21 mouse cellular contexts compared by ENCODE assay signal in the genomic region with DNA sequence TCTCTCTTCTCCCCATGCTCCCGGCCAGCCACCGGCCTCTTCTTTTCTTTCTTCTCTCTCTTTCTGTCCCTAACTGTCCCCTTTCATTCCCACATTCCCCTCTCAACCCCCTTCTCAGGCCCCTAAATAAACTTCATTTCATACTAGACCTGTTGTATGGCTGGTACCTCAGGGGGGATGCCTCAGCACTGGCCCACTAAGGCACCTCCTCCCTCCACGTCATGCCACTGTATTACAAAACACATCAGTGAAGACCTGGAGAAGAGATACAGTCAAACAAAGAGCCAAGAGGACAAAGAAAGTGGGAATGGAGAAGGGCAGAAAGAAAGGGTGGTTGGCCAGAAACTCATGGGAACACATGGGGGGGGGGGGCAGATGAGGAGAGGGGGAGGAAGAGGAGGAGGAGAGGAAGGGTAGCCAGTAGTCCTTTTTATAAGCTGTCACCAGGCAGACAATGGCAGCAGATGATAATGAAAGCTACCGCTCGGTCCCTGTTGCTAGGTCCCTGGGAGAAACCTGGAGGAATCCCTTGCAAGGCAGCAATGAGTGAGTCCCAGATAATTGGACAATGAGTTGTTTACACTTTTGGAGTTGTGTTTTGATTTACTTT.
DNase-seq lines count a peak whose midpoint lies in the region; ATAC-seq and TF ChIP-seq lines count a peak whose summit lies in the region.
"Had no signal": no experiment of that assay in that cellular context is flagged by ENCODE, and none has a peak within 500 bp of the region (broad histone marks: within the 10 kb centered on the region; RNA-seq: fewer than 3 reads in every experiment).

No protein-coding gene starts in this region.

- no peak overlapping the region for H3K4me2 ChIP-seq in forebrain, postnatal 0 days (ENCODE audit: low read depth)
- H3K4me2 ChIP-seq in midbrain, embryonic 11.5 days: no peak overlapping the region
- no peak overlapping the region for H3K4me2 ChIP-seq in midbrain, embryonic 16.5 days (ENCODE audit: low read length)
- H3K4me2 ChIP-seq in hindbrain, embryonic 12.5 days (replicated peaks): no peak overlapping the region
- H3K4me2 ChIP-seq in neural tube, embryonic 11.5 days (ENCODE audit: low read depth): no peak overlapping the region
- H3K4me2 ChIP-seq in stomach, postnatal 0 days (replicated peaks; ENCODE audit: low read depth): no peak overlapping the region

- ATAC-seq in forebrain, postnatal 0 days: no peak
- ATAC-seq in midbrain, embryonic 11.5 days (ENCODE audit: low FRiP score): peak; percentile 79
- ATAC-seq in midbrain, embryonic 16.5 days: no peak
- peak; percentile 66; the same call in 1 of the 2 replicates for ATAC-seq in hindbrain, embryonic 12.5 days (ENCODE audit: low FRiP score)
- 0 out of 2 replicates have a peak, but pooled peaks have one; percentile 45 for ATAC-seq in neural tube, embryonic 11.5 days (ENCODE audit: insufficient read depth, low FRiP score, low TSS enrichment)
- no peak for ATAC-seq in stomach, postnatal 0 days (ENCODE audit: low FRiP score, low TSS enrichment)
- ATAC-seq: Patski had no signal

- no peaks in the 10 kb centered on the region for H3K27me3 ChIP-seq in forebrain, embryonic 10.5 days (ENCODE audit: poor library complexity, severe bottlenecking)
- no peaks in the 10 kb centered on the region for H3K27me3 ChIP-seq in forebrain, postnatal 0 days (ENCODE audit: insufficient read depth, low read length)
- no peaks in the 10 kb centered on the region for H3K27me3 ChIP-seq in midbrain, embryonic 11.5 days (ENCODE audit: control insufficient read depth, insufficient read depth, low read length)
- no peaks in the 10 kb centered on the region for H3K27me3 ChIP-seq in midbrain, embryonic 16.5 days (ENCODE audit: control insufficient read depth, insufficient read depth, low read depth, low read length)
- no peaks in the 10 kb centered on the region for H3K27me3 ChIP-seq in hindbrain, embryonic 12.5 days
- no peaks in the 10 kb centered on the region for H3K27me3 ChIP-seq in neural tube, embryonic 11.5 days (ENCODE audit: control insufficient read depth, insufficient read depth, low read length)
- H3K27me3 ChIP-seq in stomach, postnatal 0 days (ENCODE audit: control insufficient read depth, insufficient read depth, low read length): no peaks in the 10 kb centered on the region
- H3K27me3 ChIP-seq: Patski had no signal

- WGBS in forebrain, embryonic 10.5 days: 51% methylated on average over 5 of the region's 5 CpGs
- 29% methylated on average over 5 of the region's 5 CpGs for WGBS in forebrain, postnatal 0 days
- 16% methylated on average over 5 of the region's 5 CpGs for WGBS in midbrain, embryonic 11.5 days
- WGBS in midbrain, embryonic 16.5 days: 26% methylated on average over 5 of the region's 5 CpGs
- WGBS in hindbrain, embryonic 12.5 days: 15% methylated on average over 5 of the region's 5 CpGs
- 47% methylated on average over 5 of the region's 5 CpGs for WGBS in neural tube, embryonic 11.5 days
- 85% methylated on average over 5 of the region's 5 CpGs for WGBS in stomach, postnatal 0 days

- no peak overlapping the region for H3K4me3 ChIP-seq in forebrain, embryonic 10.5 days
- no peak overlapping the region for H3K4me3 ChIP-seq in forebrain, postnatal 0 days (ENCODE audit: low read depth, low read length)
- H3K4me3 ChIP-seq in midbrain, embryonic 11.5 days (ENCODE audit: low read depth, low read length): no peak overlapping the region
- H3K4me3 ChIP-seq in midbrain, embryonic 16.5 days (ENCODE audit: low read depth, low read length): no peak overlapping the region
- H3K4me3 ChIP-seq in hindbrain, embryonic 12.5 days: no peak overlapping the region
- H3K4me3 ChIP-seq in neural tube, embryonic 11.5 days (ENCODE audit: low read depth, low read length): no peak overlapping the region
- H3K4me3 ChIP-seq in stomach, postnatal 0 days (ENCODE audit: low read depth, low read length): no peak overlapping the region
- H3K4me3 ChIP-seq: gastrocnemius, adult 2 months; heart, embryonic 10.5 days; limb, embryonic 10.5 days had no signal

- no peak for TF ChIP-seq EP300 in stomach, postnatal 0 days (optimal IDR thresholded peaks at IDR 0.05)

- no peak for DNase-seq in forebrain, embryonic 10.5 days (ENCODE audit: extremely low spot score, low spot score)
- no peak for DNase-seq in forebrain, postnatal 0 days
- DNase-seq in midbrain, embryonic 11.5 days (ENCODE audit: low spot score, missing footprints): peak; percentile 87
- peak; percentile 13 for DNase-seq in neural tube, embryonic 11.5 days (ENCODE audit: low spot score)
- no peak for DNase-seq in lung, postnatal 14 days
- no peak for DNase-seq in stomach, postnatal 0 days (ENCODE audit: low spot score)
- DNase-seq: adrenal gland, adult 8-10 months; cerebellum, adult 9-11 months; gastrocnemius, adult 2 months; heart, postnatal 10 days; kidney, postnatal 14 days; lung, adult 2 months; lung, postnatal 4 days; right cerebral cortex, postnatal 14 days; spleen, adult 18-20 months; thymus, postnatal 36 days had no signal

- no peaks in the 10 kb centered on the region for H3K36me3 ChIP-seq in forebrain, embryonic 10.5 days (replicated peaks)
- no peaks in the 10 kb centered on the region for H3K36me3 ChIP-seq in forebrain, postnatal 0 days (ENCODE audit: insufficient read depth)
- no peaks in the 10 kb centered on the region for H3K36me3 ChIP-seq in midbrain, embryonic 11.5 days (ENCODE audit: control insufficient read depth, insufficient read depth, low read length)
- no peaks in the 10 kb centered on the region for H3K36me3 ChIP-seq in midbrain, embryonic 16.5 days (ENCODE audit: control insufficient read depth, insufficient read depth, low read length)
- no peaks in the 10 kb centered on the region for H3K36me3 ChIP-seq in hindbrain, embryonic 12.5 days
- no peaks in the 10 kb centered on the region for H3K36me3 ChIP-seq in neural tube, embryonic 11.5 days (ENCODE audit: control insufficient read depth, insufficient read depth, low read length)
- H3K36me3 ChIP-seq in stomach, postnatal 0 days (ENCODE audit: control insufficient read depth, insufficient read depth, low read length): no peaks in the 10 kb centered on the region
- H3K36me3 ChIP-seq: heart, embryonic 10.5 days; limb, embryonic 10.5 days had no signal

- peak overlapping the region; percentile 79 for H3K27ac ChIP-seq in forebrain, embryonic 10.5 days
- H3K27ac ChIP-seq in forebrain, postnatal 0 days (ENCODE audit: low read depth, low read length): no peak overlapping the region
- H3K27ac ChIP-seq in midbrain, embryonic 11.5 days (ENCODE audit: low read depth, low read length): no peak overlapping the region
- no peak overlapping the region for H3K27ac ChIP-seq in midbrain, embryonic 16.5 days (ENCODE audit: low read length)
- no peak overlapping the region for H3K27ac ChIP-seq in hindbrain, embryonic 12.5 days
- no peak overlapping the region for H3K27ac ChIP-seq in neural tube, embryonic 11.5 days (ENCODE audit: low read depth, low read length)
- no peak overlapping the region for H3K27ac ChIP-seq in stomach, postnatal 0 days (replicated peaks)
- H3K27ac ChIP-seq: gastrocnemius, adult 2 months; heart, embryonic 10.5 days; limb, embryonic 10.5 days had no signal

- no peak for TF ChIP-seq CTCF in forebrain, postnatal 0 days (IDR thresholded peaks at IDR 0.05; ENCODE audit: low read depth)
- no peak for TF ChIP-seq CTCF in stomach, postnatal 0 days (IDR thresholded peaks at IDR 0.05; ENCODE audit: low read depth)

- peaks cover 12% of the 10 kb centered on the region for H3K4me1 ChIP-seq in forebrain, embryonic 10.5 days
- no peaks in the 10 kb centered on the region for H3K4me1 ChIP-seq in forebrain, postnatal 0 days (ENCODE audit: insufficient read depth)
- H3K4me1 ChIP-seq in midbrain, embryonic 11.5 days (ENCODE audit: control insufficient read depth, insufficient read depth, low read length): peaks cover 2% of the 10 kb centered on the region; the same call in 1 of the 2 replicates
- no peaks in the 10 kb centered on the region for H3K4me1 ChIP-seq in midbrain, embryonic 16.5 days (ENCODE audit: control insufficient read depth, insufficient read depth, low read length)
- 0 out of 2 replicates have a peak, but pooled peaks cover 3% of the 10 kb centered on the region for H3K4me1 ChIP-seq in hindbrain, embryonic 12.5 days
- H3K4me1 ChIP-seq in neural tube, embryonic 11.5 days (ENCODE audit: control insufficient read depth, insufficient read depth, low read length): no peaks in the 10 kb centered on the region
- H3K4me1 ChIP-seq in stomach, postnatal 0 days (replicated peaks; ENCODE audit: control insufficient read depth, insufficient read depth): no peaks in the 10 kb centered on the region
- H3K4me1 ChIP-seq: heart, embryonic 10.5 days; limb, embryonic 10.5 days had no signal

- H3K9me3 ChIP-seq in forebrain, embryonic 10.5 days: no peaks in the 10 kb centered on the region
- no peaks in the 10 kb centered on the region for H3K9me3 ChIP-seq in forebrain, postnatal 0 days (ENCODE audit: low read length)
- no peaks in the 10 kb centered on the region for H3K9me3 ChIP-seq in midbrain, embryonic 11.5 days (ENCODE audit: control insufficient read depth, low read length)
- H3K9me3 ChIP-seq in midbrain, embryonic 16.5 days (replicated peaks; ENCODE audit: control insufficient read depth, low read length, poor library complexity, severe bottlenecking): no peaks in the 10 kb centered on the region
- H3K9me3 ChIP-seq in hindbrain, embryonic 12.5 days (replicated peaks): no peaks in the 10 kb centered on the region
- no peaks in the 10 kb centered on the region for H3K9me3 ChIP-seq in neural tube, embryonic 11.5 days (ENCODE audit: control insufficient read depth, low read length)
- no peaks in the 10 kb centered on the region for H3K9me3 ChIP-seq in stomach, postnatal 0 days (ENCODE audit: control insufficient read depth, low read length)
- H3K9me3 ChIP-seq: heart, embryonic 10.5 days; limb, embryonic 10.5 days had no signal

- no peak overlapping the region for H3K9ac ChIP-seq in forebrain, postnatal 0 days
- H3K9ac ChIP-seq in midbrain, embryonic 11.5 days (ENCODE audit: low read length): no peak overlapping the region
- H3K9ac ChIP-seq in midbrain, embryonic 16.5 days (ENCODE audit: low read depth, low read length): no peak overlapping the region
- no peak overlapping the region for H3K9ac ChIP-seq in hindbrain, embryonic 12.5 days
- no peak overlapping the region for H3K9ac ChIP-seq in neural tube, embryonic 11.5 days (ENCODE audit: low read length)
- H3K9ac ChIP-seq in stomach, postnatal 0 days (ENCODE audit: low read length): no peak overlapping the region

Comparison
In these comparisons a context has a peak if more than half of its experiments do, and no peak if none do; other contexts are left out.
1. ATAC-seq: peak in midbrain, embryonic 11.5 days (single experiment), hindbrain, embryonic 12.5 days (single experiment) and neural tube, embryonic 11.5 days (single experiment); none in forebrain, postnatal 0 days (single experiment), midbrain, embryonic 16.5 days (single experiment) and stomach, postnatal 0 days (single experiment).
2. DNase-seq: peak in midbrain, embryonic 11.5 days (single experiment) and neural tube, embryonic 11.5 days (single experiment); none in forebrain, embryonic 10.5 days (single experiment), forebrain, postnatal 0 days (single experiment), lung, postnatal 14 days (single experiment) and stomach, postnatal 0 days (single experiment).